Mouse (Mus musculus): ENCODE measurements at regions not wholly inside any gene's neighbourhood (a gene's known extent, or its start where the extent isn't known, plus 50 kb on each side); places are given as distances from the start of the nearest gene placed in this dataset.

- no peaks in the 10 kb centered on the region for H3K9me3 ChIP-seq (replicated peaks)
- no peak overlapping the region for H3K9ac ChIP-seq (replicated peaks)
- H3K27ac ChIP-seq (replicated peaks), result no peak overlapping the region
- H3K27me3 ChIP-seq (replicated peaks), result no peaks in the 10 kb centered on the region
- H3K4me2 ChIP-seq, result no peak overlapping the region
- no peak for ATAC-seq (ENCODE audit: low FRiP score)
- 66% methylated on average over 9 of the region's 9 CpGs for WGBS
- no peaks in the 10 kb centered on the region for H3K36me3 ChIP-seq
- peaks cover 3% of the 10 kb centered on the region; the same call in 1 of the 2 replicates for H3K4me1 ChIP-seq
- no peak overlapping the region for H3K4me3 ChIP-seq (replicated peaks)
Observed at GRCm38 (mm10) chr12:73471966-73472365, 74.2 kb downstream of the Tmem30b start.

- no peaks in the 10 kb centered on the region for H3K36me3 ChIP-seq
- 73% methylated on average over 7 of the region's 7 CpGs for WGBS
- H3K27ac ChIP-seq (replicated peaks), result no peak overlapping the region
- ATAC-seq (ENCODE audit: low FRiP score), result no peak
- H3K4me3 ChIP-seq (replicated peaks), result no peak overlapping the region
- H3K9me3 ChIP-seq (replicated peaks), result no peaks in the 10 kb centered on the region
- peaks cover 4% of the 10 kb centered on the region; the same call in 1 of the 2 replicates for H3K4me1 ChIP-seq
- H3K4me2 ChIP-seq, result no peak overlapping the region
- H3K27me3 ChIP-seq (replicated peaks), result no peaks in the 10 kb centered on the region
- H3K9ac ChIP-seq (replicated peaks), result no peak overlapping the region
Observed at GRCm38 (mm10) chr12:73466484-73466883, 79.7 kb downstream of the Tmem30b start.

- no peaks in the 10 kb centered on the region for H3K9me3 ChIP-seq (replicated peaks)
- no peak overlapping the region for H3K27ac ChIP-seq (replicated peaks)
- no peak overlapping the region for H3K9ac ChIP-seq (replicated peaks)
- no peak for ATAC-seq (ENCODE audit: low FRiP score)
- H3K36me3 ChIP-seq, result no peaks in the 10 kb centered on the region
- no peaks in the 10 kb centered on the region for H3K27me3 ChIP-seq (replicated peaks)
- H3K4me1 ChIP-seq, result peaks cover 4% of the 10 kb centered on the region; the same call in 1 of the 2 replicates
- no peak overlapping the region for H3K4me3 ChIP-seq (replicated peaks)
- WGBS, result 91% methylated on average over 5 of the region's 5 CpGs
- H3K4me2 ChIP-seq, result no peak overlapping the region
Observed at GRCm38 (mm10) chr12:73465975-73466374, 80.2 kb downstream of the Tmem30b start.

- Histone ChIP-seq H3K9ac (replicated peaks) (no peak overlapping the region), H3K4me3 (replicated peaks) (no peak overlapping the region), H3K4me2 (no peak overlapping the region), H3K4me1 (peaks cover 4% of the 10 kb centered on the region; the same call in 1 of the 2 replicates), H3K9me3 (replicated peaks) (no peaks in the 10 kb centered on the region), H3K27me3 (replicated peaks) (no peaks in the 10 kb centered on the region), H3K27ac (replicated peaks) (no peak overlapping the region), H3K36me3 (no peaks in the 10 kb centered on the region)
- WGBS, result 90% methylated on average over 5 of the region's 5 CpGs
- no peak for ATAC-seq (ENCODE audit: low FRiP score)
Observed at GRCm38 (mm10) chr12:73464311-73464710, 81.9 kb downstream of the Tmem30b start.

GRCm38 (mm10) chr12:73462091-73462490 lies 84.1 kb downstream of the Tmem30b start:
- no peaks in the 10 kb centered on the region for H3K9me3 ChIP-seq (replicated peaks)
- ATAC-seq (ENCODE audit: low FRiP score), result no peak
- H3K36me3 ChIP-seq, result no peaks in the 10 kb centered on the region
- H3K4me2 ChIP-seq, result no peak overlapping the region
- no peak overlapping the region for H3K27ac ChIP-seq (replicated peaks)
- 45% methylated on average over 5 of the region's 5 CpGs for WGBS
- no peak overlapping the region for H3K4me3 ChIP-seq (replicated peaks)
- peaks cover 4% of the 10 kb centered on the region; the same call in 1 of the 2 replicates for H3K4me1 ChIP-seq
- no peaks in the 10 kb centered on the region for H3K27me3 ChIP-seq (replicated peaks)
- H3K9ac ChIP-seq (replicated peaks), result no peak overlapping the region

GRCm38 (mm10) chr12:73460291-73460761 lies 85.9 kb downstream of the Tmem30b start:
- no peaks in the 10 kb centered on the region for H3K27me3 ChIP-seq (replicated peaks)
- no peak for ATAC-seq (ENCODE audit: low FRiP score)
- H3K4me1 ChIP-seq, result peaks cover 4% of the 10 kb centered on the region; the same call in 1 of the 2 replicates
- no peak overlapping the region for H3K9ac ChIP-seq (replicated peaks)
- no peak overlapping the region for H3K4me2 ChIP-seq
- H3K9me3 ChIP-seq (replicated peaks), result no peaks in the 10 kb centered on the region
- no peaks in the 10 kb centered on the region for H3K36me3 ChIP-seq
- H3K4me3 ChIP-seq (replicated peaks), result no peak overlapping the region
- H3K27ac ChIP-seq (replicated peaks), result no peak overlapping the region
- 32% methylated on average over 2 of the region's 2 CpGs for WGBS

GRCm38 (mm10) chr12:73451257-73451656 lies 94.9 kb downstream of the Tmem30b start:
- Histone ChIP-seq H3K27ac (replicated peaks) (no peak overlapping the region), H3K36me3 (no peaks in the 10 kb centered on the region), H3K4me3 (replicated peaks) (no peak overlapping the region), H3K9ac (replicated peaks) (no peak overlapping the region), H3K9me3 (replicated peaks) (no peaks in the 10 kb centered on the region), H3K4me1 (no peaks in the 10 kb centered on the region; the same call in 1 of the 2 replicates), H3K4me2 (no peak overlapping the region), H3K27me3 (replicated peaks) (no peaks in the 10 kb centered on the region)
- 83% methylated on average over 3 of the region's 3 CpGs for WGBS
- ATAC-seq (ENCODE audit: low FRiP score), result no peak

GRCm38 (mm10) chr12:73450541-73450940 lies 95.7 kb downstream of the Tmem30b start:
- Histone ChIP-seq H3K27me3 (replicated peaks) (no peaks in the 10 kb centered on the region), H3K4me3 (replicated peaks) (no peak overlapping the region), H3K4me1 (no peaks in the 10 kb centered on the region; the same call in 1 of the 2 replicates), H3K36me3 (no peaks in the 10 kb centered on the region), H3K4me2 (no peak overlapping the region), H3K9me3 (replicated peaks) (no peaks in the 10 kb centered on the region), H3K9ac (replicated peaks) (no peak overlapping the region), H3K27ac (replicated peaks) (no peak overlapping the region)
- ATAC-seq (ENCODE audit: low FRiP score), result no peak
- 79% methylated on average over 4 of the region's 4 CpGs for WGBS

- H3K27me3 ChIP-seq (replicated peaks), result no peaks in the 10 kb centered on the region
- H3K27ac ChIP-seq (replicated peaks), result no peak overlapping the region
- no peak overlapping the region for H3K9ac ChIP-seq (replicated peaks)
- H3K36me3 ChIP-seq, result no peaks in the 10 kb centered on the region
- 59% methylated on average over 9 of the region's 9 CpGs for WGBS
- peaks cover 3% of the 10 kb centered on the region; the same call in 1 of the 2 replicates for H3K4me1 ChIP-seq
- H3K4me2 ChIP-seq, result no peak overlapping the region
- ATAC-seq (ENCODE audit: low FRiP score), result no peak
- H3K4me3 ChIP-seq (replicated peaks), result no peak overlapping the region
- H3K9me3 ChIP-seq (replicated peaks), result no peaks in the 10 kb centered on the region
Observed at GRCm38 (mm10) chr12:73449911-73450520, 96.2 kb downstream of the Tmem30b start.

- whole genome bisulfite sequencing, result 78% methylated on average over 9 of the region's 9 CpGs
- H3K27ac ChIP-seq (replicated peaks), result no peak overlapping the region
- ATAC-seq (ENCODE audit: low FRiP score), result no peak
Observed at GRCm38 (mm10) chr12:73449069-73449468, 97.1 kb downstream of the Tmem30b start.

GRCm38 (mm10) chr12:73448388-73448965 lies 97.7 kb downstream of the Tmem30b start:
- Histone ChIP-seq H3K9me3 (replicated peaks) (no peaks in the 10 kb centered on the region), H3K27ac (replicated peaks) (no peak overlapping the region), H3K36me3 (no peaks in the 10 kb centered on the region), H3K4me2 (no peak overlapping the region), H3K4me3 (replicated peaks) (no peak overlapping the region), H3K27me3 (replicated peaks) (no peaks in the 10 kb centered on the region), H3K4me1 (peaks cover 5% of the 10 kb centered on the region; the same call in 1 of the 2 replicates), H3K9ac (replicated peaks) (no peak overlapping the region)
- WGBS, result 48% methylated on average over 10 of the region's 10 CpGs
- ATAC-seq (ENCODE audit: low FRiP score), result no peak

More at GRCm38 (mm10) chr12:73449069-73449468, 97.1 kb downstream of the Tmem30b start:
- Histone ChIP-seq H3K36me3 (no peaks in the 10 kb centered on the region), H3K4me3 (replicated peaks) (no peak overlapping the region), H3K9ac (replicated peaks) (no peak overlapping the region), H3K9me3 (replicated peaks) (no peaks in the 10 kb centered on the region), H3K4me2 (no peak overlapping the region), H3K4me1 (peaks cover 5% of the 10 kb centered on the region; the same call in 1 of the 2 replicates), H3K27me3 (replicated peaks) (no peaks in the 10 kb centered on the region)

- no peak overlapping the region for H3K9ac ChIP-seq (replicated peaks)
- no peak overlapping the region for H3K4me2 ChIP-seq
- no peaks in the 10 kb centered on the region for H3K9me3 ChIP-seq (replicated peaks)
- 93% methylated on average over 6 of the region's 6 CpGs for WGBS
- H3K4me3 ChIP-seq (replicated peaks), result no peak overlapping the region
- no peak for ATAC-seq (ENCODE audit: low FRiP score)
- no peak overlapping the region for H3K27ac ChIP-seq (replicated peaks)
- H3K27me3 ChIP-seq (replicated peaks), result no peaks in the 10 kb centered on the region
- peaks cover 5% of the 10 kb centered on the region; the same call in 1 of the 2 replicates for H3K4me1 ChIP-seq
- H3K36me3 ChIP-seq, result no peaks in the 10 kb centered on the region
Observed at GRCm38 (mm10) chr12:73447172-73447571, 99.0 kb downstream of the Tmem30b start.
